Mouse (Mus musculus): Measurements from ENCODE around the gene Nudt15. TPM values are rescaled to one million over a fixed set of nuclear protein-coding genes. Genes with fewer than 3 reads are reported as not detected.

The Nudt15 gene
- total RNA-seq (2023) = 10 to 100 TPM; 22.8 to 24.3 TPM

DNA sequence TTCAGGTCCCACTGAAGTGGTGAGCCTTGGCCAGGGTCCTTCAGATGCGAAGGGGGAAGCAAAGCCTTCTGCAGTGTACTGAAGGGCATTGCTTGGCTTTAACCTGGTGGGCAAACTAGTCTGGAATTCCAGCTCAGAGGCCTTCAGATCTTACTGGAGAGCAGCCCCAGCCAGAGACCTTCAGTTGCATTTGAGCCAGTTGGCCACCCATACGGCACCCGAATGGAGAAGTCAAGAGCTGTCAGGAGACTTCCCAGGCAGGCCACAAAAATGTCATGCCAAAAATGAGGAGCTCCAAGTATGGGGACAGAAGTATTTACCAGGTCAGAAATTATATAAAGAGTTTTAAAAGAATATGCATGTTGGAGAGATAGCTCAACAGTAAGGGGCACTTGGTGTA lies at the start of gene Nudt15:
TSS of gene Nudt15 (minus strand) at position 192 of the 400 bp plus-strand sequence.

DNA sequence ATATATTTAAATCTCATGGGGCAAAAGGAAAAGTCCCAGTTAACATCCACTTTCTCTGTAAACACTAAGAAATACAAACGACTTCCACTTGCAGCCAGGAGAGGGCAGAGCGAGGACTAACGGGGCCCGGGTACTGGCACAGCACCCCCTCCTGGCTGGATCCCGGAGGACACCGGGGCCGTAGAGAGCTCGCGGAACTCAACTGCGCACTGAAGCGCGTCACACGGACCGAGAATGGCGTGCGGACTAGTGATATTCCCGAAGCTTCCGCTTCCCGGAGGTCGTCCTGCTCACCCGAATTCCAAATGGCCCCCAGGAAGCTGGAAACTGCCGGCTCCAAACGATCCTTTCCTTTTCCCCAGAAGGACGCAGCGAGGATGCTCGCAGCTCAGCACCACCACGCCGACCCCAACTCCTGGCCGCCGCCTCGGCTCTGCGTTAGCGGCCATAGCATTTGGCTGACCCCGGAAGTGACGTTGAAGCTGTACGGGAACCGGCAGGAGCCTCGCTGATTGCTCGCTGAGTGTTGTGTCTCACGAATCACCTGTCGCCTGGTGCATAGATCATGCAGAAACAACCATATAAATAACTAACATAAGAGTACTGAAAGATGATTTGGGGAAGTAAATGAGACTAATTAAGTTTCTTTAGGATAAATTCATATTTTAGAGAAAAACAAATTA lies 23.1 kb downstream of the Nudt15 start, which contains the start of gene Sucla2:
TSS of gene Sucla2 (plus strand) at position 554 of the 683 bp plus-strand sequence.

DNA sequence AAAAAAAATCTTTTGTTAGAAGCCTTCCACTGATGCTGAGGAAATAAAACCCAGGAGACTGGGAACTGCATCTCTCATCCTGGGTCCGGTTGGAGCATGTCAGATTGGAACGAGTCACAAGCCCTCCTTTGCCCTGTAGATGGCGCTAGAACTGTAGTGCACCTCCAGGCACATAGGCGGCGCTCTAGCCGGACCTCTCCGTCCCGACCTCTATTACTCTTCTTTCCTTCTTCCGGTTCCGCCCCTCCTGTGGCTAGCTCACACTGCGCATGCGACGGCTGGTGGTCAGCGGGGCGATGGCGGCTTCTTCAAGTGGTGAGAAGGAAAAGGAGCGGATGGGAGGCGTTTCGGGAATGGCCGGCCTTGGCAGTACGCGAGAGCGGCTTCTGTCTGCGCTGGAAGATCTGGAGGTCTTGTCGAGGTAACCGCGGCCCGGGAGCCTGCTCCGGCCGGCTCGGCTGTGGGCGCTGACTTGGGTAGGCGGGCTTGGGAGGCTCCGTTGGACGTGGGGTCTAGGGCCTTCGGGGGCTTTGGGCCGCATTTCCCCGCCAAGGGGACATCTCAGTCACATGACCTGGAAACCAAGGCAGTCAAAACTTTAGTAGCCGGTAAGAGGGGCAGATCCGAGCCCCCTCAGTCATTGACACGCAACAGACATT lies 38.1 kb downstream of the Nudt15 start, which contains the start of gene Med4:
TSS of gene Med4 (plus strand) at position 261 of the 659 bp plus-strand sequence.

Other genes starting within 250 kb of the Nudt15 start
- 100 to 1,000 TPM; 113 to 122 TPM for gene Rb1, start 222.4 kb downstream of the Nudt15 start, total RNA-seq (2023)
- 100 to 1,000 TPM; 369 to 395 TPM for gene Itm2b, start 163.0 kb downstream of the Nudt15 start, total RNA-seq (2023)
- gene Med4, start 38.2 kb downstream of the Nudt15 start, total RNA-seq (2023) = 10 to 100 TPM; 54.6 to 61.7 TPM
- 10 to 100 TPM; 48.8 to 49.0 TPM for gene Sucla2, start 22.9 kb downstream of the Nudt15 start, total RNA-seq (2023)
- gene Gm21750, start 113.0 kb upstream of the Nudt15 start, total RNA-seq (2023) = not detected

Data from B cell, adult 67 days (primary cell).